Mouse (Mus musculus): ENCODE data around the gene Gse1.

GRCm38 (mm10) chr8:120445249-120445648, 217.0 kb downstream of the Gse1 start:
- TF ChIP-seq POLR2A (IDR thresholded peaks at IDR 0.05; ENCODE audit: borderline replicate concordance, insufficient read depth, low read length) = no peak
- TF ChIP-seq CTCF (IDR thresholded peaks at IDR 0.05; ENCODE audit: borderline replicate concordance, insufficient read depth, low read depth, low read length) = no peak

Data from cerebellum, adult 2 months (tissue).